ENCODE assay signal across 8 mouse cellular contexts in the genomic region with DNA sequence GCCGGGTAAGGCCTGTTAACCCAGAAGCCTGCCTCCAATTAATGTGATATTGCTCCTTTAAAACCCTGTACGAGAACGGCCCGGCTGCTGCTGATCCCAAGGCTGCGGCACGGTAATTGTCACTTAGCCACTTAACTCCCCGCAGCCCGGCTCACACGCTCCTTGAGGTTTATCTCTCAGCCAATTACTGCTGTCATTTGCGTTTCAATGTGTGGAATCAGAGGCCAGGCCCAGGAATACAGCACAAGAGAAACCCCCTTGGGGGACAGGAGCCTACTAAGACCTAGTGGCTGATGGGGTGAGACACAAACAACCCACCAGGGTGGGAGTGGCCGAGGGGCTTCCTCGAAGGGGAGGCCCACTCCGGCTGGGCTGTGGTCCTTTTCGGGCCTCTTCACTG.
DNase-seq lines count a peak whose midpoint lies in the region; ATAC-seq and TF ChIP-seq lines count a peak whose summit lies in the region.

No protein-coding gene starts in this region.

- no peak for TF ChIP-seq CTCF in layer of hippocampus, adult 2 months (conservative IDR thresholded peaks at IDR 0.05)

- H3K27me3 ChIP-seq in hindbrain, embryonic 10.5 days (ENCODE audit: insufficient read depth, poor library complexity, severe bottlenecking) = no peaks in the 10 kb centered on the region
- H3K27me3 ChIP-seq in midbrain, embryonic 12.5 days = no peaks in the 10 kb centered on the region

- H3K4me2 ChIP-seq in midbrain, embryonic 12.5 days (replicated peaks) = peak overlapping the region; percentile 57

- peaks cover 64% of the 10 kb centered on the region for H3K4me1 ChIP-seq in hindbrain, embryonic 10.5 days (replicated peaks)
- peaks cover 55% of the 10 kb centered on the region for H3K4me1 ChIP-seq in midbrain, embryonic 12.5 days

- H3K9ac ChIP-seq in midbrain, embryonic 12.5 days (replicated peaks) = peak overlapping the region; percentile 53; the same call in 1 of the 2 replicates

- ATAC-seq in midbrain, embryonic 12.5 days (ENCODE audit: low FRiP score, low read depth) = peak; percentile 52
- ATAC-seq in erythroblast, adult 5-6 weeks (replicated peaks; ENCODE audit: low FRiP score, poor library complexity, severe bottlenecking) = no peak

- DNase-seq in layer of hippocampus, adult 2 months (ENCODE audit: low spot score in 2 of 2) = no peak
- DNase-seq in layer of hippocampus, adult 8-10 months (ENCODE audit: low spot score in 2 of 2) = no peak
- peak; percentile 82 for DNase-seq in embryo, embryonic 10.5 days (ENCODE audit: low spot score)
- peak; percentile 70 for DNase-seq in hindbrain, embryonic 10.5 days (ENCODE audit: low spot score)
- no peak for DNase-seq in thymus, postnatal 14 days
- DNase-seq in right cerebral cortex, adult 18-20 months = no peak

- WGBS in hindbrain, embryonic 10.5 days = 2% methylated on average over 14 of the region's 14 CpGs
- WGBS in midbrain, embryonic 12.5 days = 2% methylated on average over 14 of the region's 14 CpGs

- no peak overlapping the region for H3K4me3 ChIP-seq in layer of hippocampus, adult 2 months
- peak overlapping the region; percentile 49 for H3K4me3 ChIP-seq in hindbrain, embryonic 10.5 days
- H3K4me3 ChIP-seq in midbrain, embryonic 12.5 days = peak overlapping the region; percentile 25

- H3K27ac ChIP-seq in layer of hippocampus, adult 2 months = peak overlapping the region; percentile 37
- H3K27ac ChIP-seq in hindbrain, embryonic 10.5 days = peak overlapping the region; percentile 92
- H3K27ac ChIP-seq in midbrain, embryonic 12.5 days (replicated peaks) = peak overlapping the region; percentile 90

- no peaks in the 10 kb centered on the region for H3K9me3 ChIP-seq in hindbrain, embryonic 10.5 days
- H3K9me3 ChIP-seq in midbrain, embryonic 12.5 days = no peaks in the 10 kb centered on the region

- H3K36me3 ChIP-seq in hindbrain, embryonic 10.5 days = no peaks in the 10 kb centered on the region
- H3K36me3 ChIP-seq in midbrain, embryonic 12.5 days = no peaks in the 10 kb centered on the region; the same call in 1 of the 2 replicates

Comparison
In these comparisons a context has a peak if more than half of its experiments do, and no peak if none do; other contexts are left out.
1. DNase-seq: peak in embryo, embryonic 10.5 days (single experiment) and hindbrain, embryonic 10.5 days (single experiment); none in layer of hippocampus, adult 2 months (0 of 2), layer of hippocampus, adult 8-10 months (0 of 2), thymus, postnatal 14 days (single experiment) and right cerebral cortex, adult 18-20 months (single experiment).
2. H3K27ac ChIP-seq: peak in every context shown above with its lines; median percentile 92 in hindbrain, embryonic 10.5 days; 90 in midbrain, embryonic 12.5 days; 37 in layer of hippocampus, adult 2 months.